ENCODE assay signal across 12 mouse cellular contexts in genomic region chr16:73760921-73761320, GRCm38 (mm10).
"Had no signal": no experiment of that assay in that cellular context is flagged by ENCODE, and none has a peak within 500 bp of the region (broad histone marks: within the 10 kb centered on the region; RNA-seq: fewer than 3 reads in every experiment).

No protein-coding gene starts in this region.

- H3K9me3 ChIP-seq: kidney, embryonic 15.5 days; limb, embryonic 13.5 days; neural tube, embryonic 15.5 days; stomach, embryonic 15.5 days had no signal

- H3K36me3 ChIP-seq: kidney, embryonic 15.5 days; limb, embryonic 13.5 days; neural tube, embryonic 15.5 days; stomach, embryonic 15.5 days had no signal

- H3K27ac ChIP-seq: kidney, embryonic 15.5 days; limb, embryonic 13.5 days; liver, embryonic 14.5 days; neural tube, embryonic 15.5 days; stomach, embryonic 15.5 days had no signal

- H3K4me2 ChIP-seq: kidney, embryonic 15.5 days; limb, embryonic 13.5 days; neural tube, embryonic 15.5 days; stomach, embryonic 15.5 days had no signal

- H3K9ac ChIP-seq: kidney, embryonic 15.5 days; limb, embryonic 13.5 days; liver, embryonic 14.5 days; neural tube, embryonic 15.5 days; stomach, embryonic 15.5 days had no signal

- DNase-seq: kidney, adult 2 months; kidney, postnatal 14 days; left cerebral cortex, postnatal 4 days; lung, adult 18-20 months; right cerebral cortex, postnatal 14 days; thymus, postnatal 36 days had no signal

- H3K4me3 ChIP-seq: kidney, embryonic 15.5 days; limb, embryonic 13.5 days; myocyte; neural tube, embryonic 15.5 days; stomach, embryonic 15.5 days had no signal

- H3K27me3 ChIP-seq: kidney, embryonic 15.5 days; limb, embryonic 13.5 days; neural tube, embryonic 15.5 days; stomach, embryonic 15.5 days had no signal

- H3K4me1 ChIP-seq: kidney, embryonic 15.5 days; neural tube, embryonic 15.5 days; stomach, embryonic 15.5 days had no signal
